Mouse (Mus musculus) midbrain, embryonic 10.5 days (tissue): Measurements from ENCODE around the gene Fhit. TPM values are rescaled to one million over a fixed set of nuclear protein-coding genes. Genes with fewer than 3 reads are reported as not detected.

Source experiments
- DNase-seq: peaks from one replicate; pipeline ENCODE4 v3.0.0-alpha.2; 2017; ENCODE audit warnings: low spot score
- H3K27ac ChIP-seq: fragments of 300-500 bp; sonication (generic); replicated peaks from 2 replicates; pipeline ENCODE4 v1.5.1; 2016; ENCODE audit warnings: mild to moderate bottlenecking
- H3K27me3 ChIP-seq: fragments of 300-500 bp; sonication (generic); 2 replicates; pipeline ENCODE4 v1.6.1; 2016; ENCODE audit warnings: low read depth, mild to moderate bottlenecking; ENCODE audit not compliant: poor library complexity, severe bottlenecking
- H3K36me3 ChIP-seq: fragments of 300-500 bp; sonication (generic); 2 replicates; pipeline ENCODE4 v1.6.1; 2016; ENCODE audit warnings: mild to moderate bottlenecking, moderate library complexity
- H3K4me1 ChIP-seq: fragments of 300-500 bp; sonication (generic); 2 replicates; pipeline ENCODE4 v1.6.1; 2016
- H3K4me3 ChIP-seq: fragments of 300-500 bp; sonication (generic); 2 replicates; pipeline ENCODE4 v1.5.1; 2016; ENCODE audit warnings: mild to moderate bottlenecking, moderate library complexity
- H3K9me3 ChIP-seq: fragments of 300-500 bp; sonication (generic); replicated peaks from 2 replicates; pipeline ENCODE4 v1.6.1; 2016; ENCODE audit warnings: mild to moderate bottlenecking
- WGBS: fragments of 180-500 bp; shearing (Covaris S2); methylation state at CpG from one replicate; pipeline ENCODE4 v1.1.7; 2016; 5-methylcytosine and 5-hydroxymethylcytosine counted together
- polyA plus RNA-seq: library from polyadenylated mRNA; unstranded; fragments of >200 nt; fragmentation: Nextera tagmentation; extraction: Ambion mirVana; gene quantifications from 2 replicates; pipeline ENCODE4 v1.2.1, GENCODE M21; 2016

Gene Fhit
- polyA plus RNA-seq, 1 experiment from 2014 or later, result 3.4 TPM

DNA sequence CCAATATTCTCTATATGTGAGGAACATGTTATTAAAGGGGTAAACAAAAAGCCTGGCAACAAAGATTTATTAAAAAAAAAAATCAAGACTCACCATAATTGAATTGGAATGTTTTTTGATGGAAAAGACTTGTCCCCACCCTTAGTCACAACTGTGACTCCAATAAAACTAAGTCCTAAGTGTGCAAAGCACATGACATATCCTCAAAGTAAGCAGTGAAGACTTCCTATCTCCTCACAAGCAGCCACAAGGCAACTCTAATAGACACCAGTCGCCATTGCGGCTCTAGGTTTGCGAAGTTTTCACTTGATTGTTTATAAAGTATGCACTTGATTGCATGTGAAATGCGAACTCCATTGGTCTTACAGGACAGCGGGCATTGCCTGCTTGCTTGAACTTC, 956.1 kb downstream of the Fhit start:
- H3K4me1 ChIP-seq, result no peaks in the 10 kb centered on the region
- no peaks in the 10 kb centered on the region for H3K9me3 ChIP-seq
- no peaks in the 10 kb centered on the region for H3K27me3 ChIP-seq
- no peak for DNase-seq
- WGBS, result 92% methylated on average over 5 of the region's 5 CpGs
- H3K36me3 ChIP-seq, result no peaks in the 10 kb centered on the region
- no peak overlapping the region for H3K4me3 ChIP-seq
- H3K27ac ChIP-seq, result no peak overlapping the region

DNA sequence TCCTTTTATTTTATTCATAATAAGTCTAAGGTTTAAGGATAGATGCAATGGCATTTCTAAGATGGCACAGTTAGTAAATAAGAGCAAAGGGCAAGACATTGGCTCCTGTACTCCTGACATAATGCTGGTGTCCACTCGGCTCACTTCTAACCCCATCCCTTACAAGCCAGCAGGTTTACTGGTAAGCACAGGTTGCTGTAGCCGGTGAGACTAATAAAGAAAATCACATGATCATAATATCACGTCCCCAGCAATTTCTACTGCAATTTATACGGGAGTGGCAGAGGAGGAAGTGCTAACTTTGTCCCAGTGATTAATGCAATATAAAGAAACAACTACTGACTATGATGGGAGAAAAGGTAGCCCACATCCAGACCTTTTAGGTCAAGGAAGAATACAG, 956.5 kb downstream of the Fhit start:
- no peaks in the 10 kb centered on the region for H3K9me3 ChIP-seq
- H3K27ac ChIP-seq, result no peak overlapping the region
- no peaks in the 10 kb centered on the region for H3K4me1 ChIP-seq
- 86% methylated on average over 4 of the region's 4 CpGs for WGBS
- no peaks in the 10 kb centered on the region for H3K36me3 ChIP-seq
- no peaks in the 10 kb centered on the region for H3K27me3 ChIP-seq
- DNase-seq, result no peak
- H3K4me3 ChIP-seq, result no peak overlapping the region

DNA sequence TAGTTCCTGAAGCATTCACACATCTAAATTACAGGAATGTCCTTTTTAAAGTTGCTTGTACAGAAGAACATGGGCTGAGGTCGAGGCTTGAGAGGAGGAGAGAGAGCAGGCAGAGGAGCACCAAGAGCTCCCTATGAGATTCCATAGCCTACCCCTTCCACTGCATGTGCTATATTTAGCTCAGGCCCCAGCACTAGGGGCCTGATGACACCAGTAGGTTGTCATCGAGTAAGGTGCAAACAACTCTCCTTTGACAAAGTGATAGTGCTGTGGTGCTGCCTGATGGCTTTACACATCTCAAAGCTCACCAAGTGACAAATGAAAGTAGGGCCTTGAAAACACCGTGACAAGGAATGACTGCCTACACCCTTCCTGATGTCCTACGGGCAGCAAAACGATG, 967.7 kb downstream of the Fhit start:
- no peak overlapping the region for H3K4me3 ChIP-seq
- H3K4me1 ChIP-seq, result peaks cover 9% of the 10 kb centered on the region; the same call in 1 of the 2 replicates
- H3K27me3 ChIP-seq, result no peaks in the 10 kb centered on the region
- WGBS, result 85% methylated on average over 5 of the region's 5 CpGs
- H3K36me3 ChIP-seq, result no peaks in the 10 kb centered on the region
- DNase-seq, result no peak
- H3K27ac ChIP-seq, result no peak overlapping the region
- H3K9me3 ChIP-seq, result no peaks in the 10 kb centered on the region

DNA sequence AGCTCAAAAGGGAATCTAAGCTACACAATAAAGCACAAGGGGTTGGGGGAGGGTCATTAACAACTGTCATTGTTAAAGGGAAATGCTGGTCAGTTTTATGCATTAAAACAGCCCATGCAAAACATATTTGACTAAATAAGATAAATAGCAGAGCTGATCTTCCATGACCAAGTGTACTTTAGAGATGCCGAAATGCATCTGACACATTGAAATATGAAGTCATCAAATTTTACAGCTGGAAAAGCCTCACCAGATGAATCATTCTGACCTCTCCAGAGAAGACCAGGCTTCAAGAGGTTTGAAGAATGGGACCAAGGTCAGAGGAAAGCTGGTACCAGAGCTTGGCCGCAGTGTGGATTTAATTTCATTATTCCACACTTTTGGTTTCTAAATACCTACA, 990.1 kb downstream of the Fhit start:
- Histone ChIP-seq H3K36me3 (no peaks in the 10 kb centered on the region), H3K27me3 (no peaks in the 10 kb centered on the region), H3K9me3 (no peaks in the 10 kb centered on the region), H3K27ac (no peak overlapping the region), H3K4me1 (peaks cover 10% of the 10 kb centered on the region; the same call in 1 of the 2 replicates), H3K4me3 (no peak overlapping the region)
- DNase-seq, result no peak
- WGBS, result 85% methylated on average over 2 of the region's 2 CpGs

DNA sequence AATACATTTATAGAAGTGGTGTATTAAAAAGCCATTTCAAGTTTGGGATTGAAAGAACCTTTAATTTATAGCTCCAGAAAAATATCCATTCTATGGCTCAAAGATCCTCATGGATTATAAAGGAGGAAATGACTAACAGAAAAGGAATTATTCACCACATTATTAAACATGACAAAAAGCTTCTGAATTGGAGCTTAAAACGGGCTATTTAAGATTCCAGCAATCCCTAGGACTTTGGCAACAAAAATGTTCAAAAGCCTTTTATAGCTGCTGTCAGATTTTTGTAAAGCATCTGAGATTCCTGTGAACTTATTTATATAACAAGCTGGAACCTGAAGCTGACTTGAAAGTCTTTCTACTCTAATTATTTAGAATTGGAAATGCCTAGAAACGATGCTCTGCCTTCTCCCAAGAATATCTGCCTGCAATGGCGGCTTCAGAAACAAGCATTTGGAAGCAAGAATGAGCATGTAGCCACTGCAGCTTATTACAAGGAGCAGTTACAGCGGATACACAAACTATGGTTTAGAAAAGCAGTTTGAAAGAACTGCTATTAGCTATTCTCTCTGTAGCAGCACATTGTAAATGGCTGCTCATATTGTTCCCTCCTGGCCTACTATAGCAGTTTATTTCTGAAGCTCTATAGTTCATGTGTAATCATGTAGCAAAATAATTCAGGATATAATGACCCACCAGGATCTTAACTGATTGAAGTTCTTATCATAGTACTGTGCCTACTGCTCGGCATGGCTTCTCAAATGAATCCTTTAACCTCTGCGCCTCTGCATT, 995.0 kb downstream of the Fhit start:
- Histone ChIP-seq H3K36me3 (no peaks in the 10 kb centered on the region), H3K27me3 (no peaks in the 10 kb centered on the region), H3K4me3 (no peak overlapping the region), H3K9me3 (no peaks in the 10 kb centered on the region), H3K4me1 (no peaks in the 10 kb centered on the region; the same call in 1 of the 2 replicates), H3K27ac (no peak overlapping the region)
- DNase-seq, result no peak
- 77% methylated on average over 6 of the region's 6 CpGs for WGBS

DNA sequence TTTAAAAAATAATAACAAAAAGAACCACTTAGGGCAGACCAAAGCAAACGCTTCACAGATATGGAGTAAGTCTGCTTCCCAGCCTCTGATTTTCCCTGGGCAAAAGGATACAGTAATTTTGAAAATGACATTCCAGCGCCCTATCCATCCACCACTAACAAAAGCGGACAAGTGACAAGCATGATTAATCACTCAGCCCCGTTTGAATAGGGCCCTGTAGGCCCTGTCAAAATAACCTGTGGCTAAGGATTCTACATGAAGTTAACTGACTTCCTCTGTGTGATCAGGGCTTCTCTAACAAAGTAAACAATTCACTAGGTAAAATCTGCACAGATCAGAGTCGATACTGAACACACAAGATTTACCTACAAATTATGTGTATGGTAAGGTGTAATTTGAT, 1012.0 kb downstream of the Fhit start:
- H3K4me1 ChIP-seq, result no peaks in the 10 kb centered on the region
- H3K27me3 ChIP-seq, result no peaks in the 10 kb centered on the region
- WGBS, result 68% methylated on average over 5 of the region's 5 CpGs
- H3K4me3 ChIP-seq, result no peak overlapping the region
- no peaks in the 10 kb centered on the region for H3K9me3 ChIP-seq
- DNase-seq, result no peak
- H3K36me3 ChIP-seq, result no peaks in the 10 kb centered on the region
- no peak overlapping the region for H3K27ac ChIP-seq

DNA sequence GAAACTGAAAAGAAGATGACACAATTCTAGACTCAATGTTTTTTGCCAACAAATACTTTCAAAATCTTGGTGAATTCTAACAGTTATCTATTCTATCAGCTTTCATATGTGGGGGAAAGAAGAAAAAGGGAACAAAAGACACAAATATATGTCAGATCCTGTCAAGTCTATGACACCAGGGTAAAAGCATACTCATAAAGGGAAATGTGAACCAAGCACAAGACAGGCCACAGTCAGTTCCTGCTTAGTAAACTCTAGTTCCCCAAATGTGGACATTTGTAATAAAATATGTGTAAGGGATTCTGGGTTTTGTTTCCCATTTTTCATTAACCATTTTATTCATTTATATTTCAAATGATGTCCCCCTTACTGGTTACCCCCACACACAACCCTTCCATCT, 1022.5 kb downstream of the Fhit start:
- H3K27me3 ChIP-seq, result no peaks in the 10 kb centered on the region
- H3K27ac ChIP-seq, result no peak overlapping the region
- H3K36me3 ChIP-seq, result no peaks in the 10 kb centered on the region
- no peaks in the 10 kb centered on the region for H3K9me3 ChIP-seq
- DNase-seq, result no peak
- H3K4me1 ChIP-seq, result no peaks in the 10 kb centered on the region
- no peak overlapping the region for H3K4me3 ChIP-seq

DNA sequence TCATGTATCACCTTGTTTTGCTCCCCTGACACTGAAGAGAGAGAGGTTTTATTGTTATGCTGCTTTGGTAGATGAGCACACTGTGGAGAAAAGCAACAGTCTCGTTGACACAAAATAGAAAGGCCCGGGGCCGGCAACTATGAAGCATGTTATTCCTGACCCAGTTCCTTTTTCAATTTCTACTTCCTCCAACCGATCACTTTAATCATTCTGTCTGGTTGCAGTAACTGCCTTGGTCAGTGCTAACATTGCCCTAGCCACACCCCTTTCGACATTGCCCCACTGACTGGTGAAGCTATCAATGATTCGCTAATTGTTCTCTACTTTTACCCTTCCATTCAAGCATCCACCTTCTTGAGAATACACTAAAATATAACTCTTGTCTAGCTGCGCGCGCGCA, 1028.0 kb downstream of the Fhit start:
- no peaks in the 10 kb centered on the region for H3K27me3 ChIP-seq
- 94% methylated on average over 10 of the region's 10 CpGs for WGBS

DNA sequence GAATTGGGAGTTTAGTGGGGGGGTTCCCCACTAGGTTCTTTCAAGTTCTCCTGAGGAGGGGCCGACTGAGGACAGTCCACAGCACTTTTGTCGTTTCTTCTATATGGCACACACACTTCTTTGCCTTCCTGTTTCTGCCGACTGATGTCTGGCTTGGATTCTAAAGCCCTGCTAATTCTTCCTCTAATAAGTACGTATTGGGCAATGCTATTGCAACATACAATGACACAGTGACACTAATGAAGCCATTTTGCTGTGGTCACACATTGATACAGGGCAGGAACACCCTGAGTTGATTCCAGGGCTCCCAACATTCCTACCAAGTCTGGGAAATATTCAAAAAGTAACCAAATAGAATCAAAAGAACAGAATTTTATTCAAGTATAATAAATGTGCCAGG, 1032.2 kb downstream of the Fhit start:
- H3K4me1 ChIP-seq, result no peaks in the 10 kb centered on the region
- H3K4me3 ChIP-seq, result no peak overlapping the region
- WGBS, result 88% methylated on average over 4 of the region's 4 CpGs
- no peaks in the 10 kb centered on the region for H3K9me3 ChIP-seq
- no peak for DNase-seq
- no peak overlapping the region for H3K27ac ChIP-seq
- H3K27me3 ChIP-seq, result no peaks in the 10 kb centered on the region
- H3K36me3 ChIP-seq, result no peaks in the 10 kb centered on the region

More for the DNA sequence above, 1028.0 kb downstream of the Fhit start:
- H3K9me3 ChIP-seq, result no peaks in the 10 kb centered on the region
- H3K4me1 ChIP-seq, result no peaks in the 10 kb centered on the region
- no peak overlapping the region for H3K4me3 ChIP-seq
- no peak overlapping the region for H3K27ac ChIP-seq
- no peaks in the 10 kb centered on the region for H3K36me3 ChIP-seq
- no peak for DNase-seq

DNA sequence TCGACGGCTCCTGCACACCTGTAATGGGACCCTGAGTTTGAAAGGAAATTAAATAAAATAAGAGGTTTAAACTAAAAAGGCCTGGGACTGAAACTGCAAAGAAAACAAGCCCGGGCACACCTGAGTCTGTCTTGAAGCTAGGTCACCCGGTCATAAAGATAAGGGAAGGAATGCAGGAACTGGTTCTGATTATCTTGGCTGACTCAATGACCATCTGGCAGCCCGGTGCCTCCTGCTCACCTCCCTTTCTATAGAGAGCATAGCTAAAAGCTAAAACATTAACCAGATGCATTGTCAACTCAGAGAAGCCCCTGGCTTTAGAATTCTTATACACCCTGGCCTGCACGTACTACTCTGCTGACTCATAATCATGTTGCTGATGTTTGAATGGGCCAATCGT, 1032.7 kb downstream of the Fhit start:
- Histone ChIP-seq H3K4me1 (no peaks in the 10 kb centered on the region), H3K4me3 (no peak overlapping the region), H3K27ac (no peak overlapping the region), H3K36me3 (no peaks in the 10 kb centered on the region), H3K27me3 (no peaks in the 10 kb centered on the region), H3K9me3 (no peaks in the 10 kb centered on the region)
- WGBS, result 90% methylated on average over 7 of the region's 7 CpGs
- no peak for DNase-seq

DNA sequence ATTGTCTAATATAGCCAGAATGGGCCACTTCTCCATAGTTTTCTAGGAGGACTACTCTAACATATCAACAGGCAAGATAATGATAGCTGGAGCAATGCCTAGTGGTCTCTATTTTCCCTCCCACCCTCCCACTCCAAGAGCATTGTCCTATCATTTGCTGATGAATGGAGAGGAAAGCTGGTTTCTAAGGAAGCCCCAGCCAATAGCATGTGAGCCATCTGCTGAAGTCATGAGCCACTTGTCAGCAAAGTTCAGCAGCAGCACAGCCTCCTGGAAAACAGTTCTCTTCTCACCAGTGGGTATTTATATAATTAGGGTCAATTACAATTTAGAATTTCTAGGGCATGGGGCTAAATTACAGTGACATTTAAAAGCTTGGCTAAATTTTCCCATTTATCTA, 1035.3 kb downstream of the Fhit start:
- no peaks in the 10 kb centered on the region for H3K9me3 ChIP-seq
- no peak overlapping the region for H3K4me3 ChIP-seq
- no peaks in the 10 kb centered on the region for H3K4me1 ChIP-seq
- H3K27ac ChIP-seq, result no peak overlapping the region
- H3K36me3 ChIP-seq, result no peaks in the 10 kb centered on the region
- no peak for DNase-seq
- H3K27me3 ChIP-seq, result no peaks in the 10 kb centered on the region

DNA sequence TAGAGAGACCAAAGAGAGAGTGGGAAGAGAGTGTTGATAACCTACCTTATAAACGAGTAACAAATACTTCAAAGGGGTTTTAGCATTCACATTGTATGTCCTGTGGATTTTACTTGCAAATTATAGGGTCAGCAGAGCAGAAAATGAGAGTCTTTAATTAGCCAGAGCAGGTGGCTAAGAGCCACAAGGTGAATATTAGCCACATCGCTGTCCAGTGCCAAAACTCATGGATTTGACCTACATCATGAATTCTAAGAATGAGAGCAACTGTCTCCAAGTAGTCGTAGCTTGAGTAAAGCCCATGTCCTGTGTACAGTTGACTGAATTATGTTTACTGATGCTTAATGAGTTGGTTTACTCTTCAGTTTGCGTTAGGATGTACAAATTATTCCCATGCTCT, 1039.7 kb downstream of the Fhit start:
- Histone ChIP-seq H3K27ac (no peak overlapping the region), H3K27me3 (no peaks in the 10 kb centered on the region), H3K4me3 (no peak overlapping the region), H3K4me1 (no peaks in the 10 kb centered on the region), H3K9me3 (no peaks in the 10 kb centered on the region), H3K36me3 (no peaks in the 10 kb centered on the region)
- DNase-seq, result no peak
- WGBS, result 84% methylated on average over 4 of the region's 4 CpGs

DNA sequence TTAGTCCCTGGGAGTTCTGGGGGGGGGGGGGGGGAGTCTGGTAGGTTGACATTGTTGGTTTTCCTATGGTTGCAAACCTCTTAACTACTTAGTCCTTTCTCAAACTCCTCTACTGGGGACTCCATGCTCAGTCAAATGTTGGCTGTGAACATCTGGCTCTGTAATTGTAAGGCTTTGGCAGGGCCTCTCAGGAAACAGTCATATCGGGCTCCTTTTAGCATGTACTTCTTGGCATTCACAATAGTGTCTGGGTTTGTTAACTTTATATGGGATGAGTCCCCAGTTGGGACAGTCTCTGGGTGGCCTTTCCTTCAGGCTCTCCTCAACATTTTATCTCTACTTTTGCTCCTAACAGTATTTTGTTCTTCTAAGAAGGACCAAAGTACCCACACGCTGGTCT, 1065.6 kb downstream of the Fhit start:
- Histone ChIP-seq H3K36me3 (no peaks in the 10 kb centered on the region), H3K27me3 (no peaks in the 10 kb centered on the region), H3K4me1 (no peaks in the 10 kb centered on the region), H3K27ac (no peak overlapping the region), H3K9me3 (no peaks in the 10 kb centered on the region), H3K4me3 (no peak overlapping the region)
- 95% methylated on average over 2 of the region's 2 CpGs for WGBS
- DNase-seq, result no peak

DNA sequence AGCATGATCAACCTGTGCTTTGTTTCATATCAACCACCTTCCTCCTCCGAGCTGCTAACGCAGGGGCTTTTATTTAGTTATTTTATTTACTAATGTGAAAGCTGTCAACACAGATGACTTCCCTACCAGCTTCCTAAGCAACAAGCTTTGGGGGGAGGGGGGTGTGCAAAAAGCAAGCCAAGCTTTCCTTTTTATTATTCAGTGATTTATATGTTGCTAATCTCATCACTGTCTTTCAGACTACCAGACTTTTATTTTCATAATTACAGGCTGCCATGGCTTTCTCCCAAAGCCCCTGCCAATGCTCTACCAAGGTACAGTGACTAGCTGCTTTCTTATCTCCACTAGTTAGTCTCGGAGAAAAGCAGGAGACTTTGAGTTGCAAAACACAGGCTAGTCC, 1082.8 kb downstream of the Fhit start:
- DNase-seq, result no peak
- WGBS, result 87% methylated on average over 3 of the region's 3 CpGs
- Histone ChIP-seq H3K4me3 (no peak overlapping the region), H3K36me3 (no peaks in the 10 kb centered on the region), H3K9me3 (no peaks in the 10 kb centered on the region), H3K4me1 (no peaks in the 10 kb centered on the region), H3K27me3 (no peaks in the 10 kb centered on the region), H3K27ac (no peak overlapping the region)
